Mouse (Mus musculus) C2C12 (cell line): ENCODE data around the gene Khk.

Experiments used
- CTCF ChIP-seq: IDR thresholded peaks from one replicate; pipeline ENCODE4 v1.5.1; 2011; ENCODE audit not compliant: control insufficient read depth, insufficient read depth, insufficient read length
- USF1 ChIP-seq: IDR thresholded peaks from one replicate; pipeline ENCODE4 v1.6.1; 2011; ENCODE audit warnings: low read depth, mild to moderate bottlenecking, control low read depth, moderate library complexity

DNA sequence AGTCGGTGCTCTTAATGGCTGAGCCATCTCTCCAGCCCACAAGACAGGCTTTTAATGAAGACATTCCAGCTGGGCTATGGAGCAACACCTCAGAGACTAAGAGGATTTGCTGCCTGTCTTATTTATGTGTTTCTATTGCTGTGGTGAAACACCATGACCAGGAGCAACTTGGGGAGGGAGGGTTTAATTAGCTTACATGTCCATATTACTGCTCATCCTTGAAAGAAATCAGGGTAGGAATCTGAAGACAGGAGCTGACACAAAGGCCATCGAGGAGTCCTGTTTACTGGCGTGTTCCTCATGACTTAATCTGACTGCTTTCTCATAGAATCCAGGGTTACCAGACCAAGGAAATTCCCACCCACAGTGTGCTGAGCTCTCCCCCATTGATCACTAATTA lies 42.7 kb downstream of the Khk start:
- TF ChIP-seq CTCF (no peak), USF1 (no peak)
